Mouse (Mus musculus) adipose tissue, adult 10 weeks (tissue): Measurements from ENCODE around the gene Serpina16. TPM values are rescaled to one million over a fixed set of nuclear protein-coding genes. Genes with fewer than 3 reads are reported as not detected.

Experiments used
- polyA plus RNA-seq: library from polyadenylated mRNA; stranded (reverse); fragments of 350-450 nt; fragmentation: Illumina TruSeq; extraction: RNeasy Lipid Tissue Mini Kit (QIAGEN cat#74804); gene quantifications from one replicate; pipeline ENCODE4 v1.2.3, GENCODE M21; 2014; ENCODE audit warnings: low read depth, low replicate concordance

Serpina16 gene
- 526 TPM for polyA plus RNA-seq

DNA sequence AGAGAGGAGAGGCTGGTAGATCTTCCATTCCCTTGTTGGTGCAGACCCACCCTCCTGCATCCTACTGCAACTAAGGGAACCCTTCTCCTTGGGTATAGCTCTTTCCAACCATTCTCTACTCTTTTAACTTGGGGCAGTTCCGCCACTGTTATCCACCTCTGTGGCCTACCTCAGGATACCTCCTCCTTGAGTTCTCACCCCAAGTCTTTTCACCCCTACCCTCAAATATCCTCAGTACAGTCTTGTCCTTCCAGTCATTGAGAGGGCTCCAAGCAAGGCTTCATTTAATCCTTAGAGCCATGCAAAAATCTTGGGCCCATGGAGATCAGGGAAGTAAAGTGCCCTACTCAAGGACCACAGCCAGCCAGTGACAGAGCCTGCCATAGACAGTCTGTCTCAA is at the start of gene Serpina16:
Gene Serpina16, minus strand, starts transcription at position 101 of the 400 bp plus-strand sequence.

DNA sequence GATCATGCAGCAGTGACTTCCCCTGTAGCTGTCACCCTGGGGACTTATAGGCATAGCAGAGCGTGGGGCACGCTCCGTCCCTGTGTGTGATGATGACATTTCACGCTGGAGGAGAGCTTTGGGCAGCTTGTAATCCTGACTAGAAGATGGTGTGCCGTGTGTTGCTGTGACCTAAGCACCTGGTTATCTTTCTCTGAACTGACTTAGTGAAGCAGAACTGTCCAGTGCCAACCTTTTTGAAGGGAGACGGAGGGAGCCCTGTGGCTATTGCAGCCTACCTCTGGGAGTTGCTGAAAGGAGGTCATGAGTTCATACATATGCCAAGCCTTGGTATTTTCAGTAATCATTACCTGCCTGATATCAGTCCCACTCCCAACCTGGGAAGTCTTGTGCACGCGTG is 19.5 kb upstream of the Serpina16 start, which contains the start of gene Serpina1f:
Gene Serpina1f, minus strand, starts transcription at position 101 of the 400 bp plus-strand sequence.

DNA sequence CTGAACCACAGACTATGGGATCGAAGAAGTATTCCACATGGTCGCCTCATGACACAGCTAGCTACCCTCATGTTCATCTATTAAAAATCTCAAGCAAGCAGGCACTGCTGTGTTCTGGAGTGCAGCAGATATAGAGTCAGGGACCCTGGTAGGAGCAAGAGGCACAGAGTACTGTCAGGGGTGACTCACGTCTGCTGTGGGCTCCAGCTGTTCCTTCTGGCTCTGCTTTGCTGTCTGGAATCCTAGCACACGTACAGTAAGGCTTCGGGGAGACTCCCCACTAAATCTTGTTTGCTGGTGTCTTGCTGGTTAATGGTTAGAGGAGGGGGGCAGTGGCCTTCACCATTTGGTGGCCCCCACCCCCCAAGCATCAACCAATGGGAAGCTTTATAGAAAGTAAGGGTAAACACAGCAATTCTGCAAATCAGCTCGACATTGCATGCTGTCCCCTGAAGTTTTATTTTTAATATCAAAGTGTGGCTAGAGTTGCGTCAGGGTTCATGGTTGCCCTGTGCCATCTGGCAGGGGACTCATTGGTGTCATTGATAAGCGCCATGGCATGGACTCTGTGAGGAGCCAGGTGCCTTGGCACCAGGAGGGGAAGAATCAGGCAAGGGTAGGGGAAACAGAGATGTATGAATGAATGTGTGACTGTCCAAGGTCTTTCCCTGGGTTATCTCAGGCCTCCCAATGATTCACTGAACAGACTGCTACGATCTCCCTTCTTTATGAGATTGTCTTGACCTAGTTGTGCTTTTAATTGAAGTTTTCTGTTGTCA is 18.9 kb downstream of the Serpina16 start, which contains the start of gene Serpina6:
Gene Serpina6, minus strand, starts transcription at position 365 of the 779 bp plus-strand sequence.

DNA sequence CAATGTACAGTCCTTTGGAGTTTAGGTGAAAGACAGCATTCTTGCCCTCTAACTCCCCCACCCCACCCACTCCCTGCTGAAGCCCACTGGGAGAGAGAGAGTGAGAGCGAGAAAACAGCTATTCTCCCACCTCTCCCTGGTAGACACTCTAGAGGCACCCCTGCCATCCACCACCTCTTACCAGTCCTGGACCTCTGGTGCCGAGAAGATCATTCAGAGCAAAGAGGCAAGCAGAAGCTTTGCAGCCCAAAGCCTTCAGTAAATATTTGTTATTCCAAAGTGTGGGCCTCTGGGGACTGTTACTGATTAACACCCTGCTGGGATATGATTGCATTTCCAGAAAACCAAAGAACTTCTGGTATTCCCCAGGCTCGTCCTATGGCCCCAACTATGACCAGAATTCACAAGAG is 44.7 kb downstream of the Serpina16 start, which contains the start of gene Serpina10:
Gene Serpina10, minus strand, starts transcription at position 242 of the 410 bp plus-strand sequence.

Other genes starting within 250 kb of the Serpina16 start
- gene Ifi27, start 241.9 kb downstream of the Serpina16 start, polyA plus RNA-seq = 292 TPM
- 1,280 TPM for gene Ifi27l2a, start 232.5 kb downstream of the Serpina16 start, polyA plus RNA-seq
- not detected for gene Ifi27l2b, start 218.9 kb downstream of the Serpina16 start, polyA plus RNA-seq
- 3.9 TPM for gene Ppp4r4, start 143.9 kb downstream of the Serpina16 start, polyA plus RNA-seq
- gene Serpina10, start 44.7 kb downstream of the Serpina16 start, polyA plus RNA-seq = not detected
- gene Serpina6, start 18.9 kb downstream of the Serpina16 start, polyA plus RNA-seq = not detected
- gene Serpina1f, start 19.4 kb upstream of the Serpina16 start, polyA plus RNA-seq = 1,013 TPM
- 0.46 TPM for gene Serpina1d, start 97.5 kb upstream of the Serpina16 start, polyA plus RNA-seq
- 0.24 TPM for gene Serpina1b, start 154.2 kb upstream of the Serpina16 start, polyA plus RNA-seq
- 0.52 TPM for gene Serpina1a, start 187.4 kb upstream of the Serpina16 start, polyA plus RNA-seq
- gene Serpina1c, start 228.7 kb upstream of the Serpina16 start, polyA plus RNA-seq = not detected